Mouse (Mus musculus) gastrocnemius, postnatal 36 days (tissue): ENCODE measurements around the gene Ppil4. TPM values are rescaled to one million over a fixed set of nuclear protein-coding genes. Genes with fewer than 3 reads are reported as not detected.

Experiments
- DNase-seq, 2 experiments: peaks; one replicate each; pipeline ENCODE4 v3.0.0; 2022
- intact Hi-C: fragments of 180-260 bp; cut with DNase I; formaldehyde crosslinking; loops from one replicate; pipeline ENCODE4 v1.15.1; 2025
- microRNA-seq, 2 experiments: library from miRNA; unstranded; fragments of <30 nt; microRNA quantifications; one replicate each; pipeline ENCODE4 v1.2.0; 2021
- total RNA-seq, 2 experiments: library from RNA; stranded (reverse); gene quantifications; 2 replicates each; pipeline ENCODE4 v1.2.3; 2021

The Ppil4 gene
- total RNA-seq, 2 experiments from 2014 or later, result 9.2 to 11.5 TPM

GRCm38 (mm10) chr10:7851891-7852290 is 59.2 kb downstream of the Ppil4 start:
- intact Hi-C loops, result no loop called here
- DNase-seq, result no peak

- no peak for DNase-seq
- intact Hi-C loops, result no loop called here
These were observed 67.8 kb downstream of the Ppil4 start for GRCm38 (mm10) chr10:7860494-7860893.

GRCm38 (mm10) chr10:7861259-7861936 is 68.7 kb downstream of the Ppil4 start:
- intact Hi-C loops, result no loop called here
- DNase-seq, result no peak

GRCm38 (mm10) chr10:7861937-7862657 is 69.4 kb downstream of the Ppil4 start:
- DNase-seq, result no peak
- intact Hi-C loops, result no loop called here

GRCm38 (mm10) chr10:7863411-7863810 is 70.7 kb downstream of the Ppil4 start:
- no peak for DNase-seq
- intact Hi-C loops, result no loop called here

GRCm38 (mm10) chr10:7864184-7864583 is 71.5 kb downstream of the Ppil4 start:
- intact Hi-C loops, result no loop called here
- DNase-seq, result no peak

GRCm38 (mm10) chr10:7864806-7865205 is 72.1 kb downstream of the Ppil4 start:
- no peak for DNase-seq
- intact Hi-C loops, result no loop called here

- intact Hi-C loops, result no loop called here
- DNase-seq, result peak in 1 of 2 experiments; percentile 15
These were observed 74.3 kb downstream of the Ppil4 start for GRCm38 (mm10) chr10:7866762-7867665.

GRCm38 (mm10) chr10:7867666-7868030 is 75.0 kb downstream of the Ppil4 start:
- DNase-seq, result no peak
- intact Hi-C loops, result no loop called here

GRCm38 (mm10) chr10:7869746-7870145 is 77.1 kb downstream of the Ppil4 start:
- intact Hi-C loops, result loop anchor here (5.0 kb wide), 1 partner anchor 57 kb away; no protein-coding TSS in a partner anchor
- no peak for DNase-seq

GRCm38 (mm10) chr10:7870571-7871315 is 78.1 kb downstream of the Ppil4 start:
- DNase-seq, result peak in 1 of 2 experiments; percentile 55
- intact Hi-C loops, result loop anchor here (5.0 kb wide), 1 partner anchor 58 kb away; no protein-coding TSS in a partner anchor

- DNase-seq, result no peak
- intact Hi-C loops, result loop anchor here (5.0 kb wide), 1 partner anchor 59 kb away; no protein-coding TSS in a partner anchor
These were observed 78.8 kb downstream of the Ppil4 start for GRCm38 (mm10) chr10:7871381-7872020.

Small RNAs within 50 kb of the gene (microRNA-seq; reads per million reads assigned to microRNA genes)
- gene Mir5104, result 0 to 0.72 reads per million in 2 experiments

Other genes starting within 250 kb of the Ppil4 start
- 1 to 10 TPM; 1.9 to 2.2 TPM for gene Lrp11, start 203.1 kb upstream of the Ppil4 start, total RNA-seq
- 1 to 10 TPM; 4.5 to 5.6 TPM for gene Nup43, start 125.4 kb upstream of the Ppil4 start, total RNA-seq
- 100 to 1,000 TPM; 102 to 104 TPM for gene Pcmt1, start 111.8 kb upstream of the Ppil4 start, total RNA-seq
- gene Lats1, start 111.7 kb upstream of the Ppil4 start, total RNA-seq, result 10 to 100 TPM in 1 of 2 experiments, 1 to 10 TPM in 1; 9.3 to 11.5 TPM
- 10 to 100 TPM; 10.4 to 10.8 TPM for gene Katna1, start 66.9 kb upstream of the Ppil4 start, total RNA-seq
- 100 to 1,000 TPM in 1 of 2 experiments, 10 to 100 TPM in 1; 75.8 to 106 TPM for gene Ginm1, start 67 bp upstream of the Ppil4 start, total RNA-seq
- under 1 TPM; 0.05 to 0.12 TPM for gene Zc3h12d, start 39.6 kb downstream of the Ppil4 start, total RNA-seq
- 10 to 100 TPM; 72.7 to 80.3 TPM for gene Tab2, start 163.3 kb downstream of the Ppil4 start, total RNA-seq